Mouse (Mus musculus): ENCODE results near the gene Tnfrsf25. TPM values are rescaled to one million over a fixed set of nuclear protein-coding genes. Genes with fewer than 3 reads are reported as not detected.

Tnfrsf25 gene
- polyA plus RNA-seq, 1 experiment from 2014 or later: 1.4 TPM

DNA sequence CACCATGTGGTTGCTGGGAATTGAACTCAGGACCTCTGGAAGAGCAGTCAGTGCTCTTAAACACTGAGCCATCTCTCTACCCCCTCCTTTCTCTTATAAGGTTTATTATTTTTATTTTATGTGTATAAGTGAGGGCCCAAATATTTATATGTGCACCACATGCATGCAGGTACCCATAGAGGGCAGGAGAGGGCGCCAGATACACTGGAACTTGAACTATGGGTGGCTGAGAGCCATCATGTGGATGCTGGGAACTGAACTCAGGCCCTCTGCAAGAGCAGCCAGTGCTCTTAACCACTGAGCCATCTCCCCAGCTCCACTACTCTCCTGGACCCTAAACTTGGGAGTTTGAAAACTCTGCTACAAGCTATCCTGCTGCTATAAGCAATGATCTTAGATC lies 27.9 kb downstream of the Tnfrsf25 start:
- no peak overlapping the region for H3K9ac ChIP-seq (replicated peaks; ENCODE audit: low read depth)
- H3K9me3 ChIP-seq (ENCODE audit: low read length): no peaks in the 10 kb centered on the region
- peaks cover 5% of the 10 kb centered on the region; the same call in 1 of the 2 replicates for H3K4me1 ChIP-seq (ENCODE audit: insufficient read depth, low read depth, low read length)
- H3K27ac ChIP-seq (ENCODE audit: low read length): no peak overlapping the region
- DNase-seq (ENCODE audit: low spot score) (no peak), ATAC-seq (no peak)
- TF ChIP-seq EP300 (IDR thresholded peaks at IDR 0.05) (no peak), CTCF (IDR thresholded peaks at IDR 0.05) (peak; percentile 23; the same call in 1 of the 2 replicates)
- no peaks in the 10 kb centered on the region for H3K36me3 ChIP-seq (ENCODE audit: insufficient read depth, low read length)
- no peak overlapping the region for H3K4me3 ChIP-seq (ENCODE audit: low read depth, low read length)
- no peaks in the 10 kb centered on the region for H3K27me3 ChIP-seq (replicated peaks; ENCODE audit: insufficient read depth, low read length)
- no peak overlapping the region for H3K4me2 ChIP-seq (replicated peaks; ENCODE audit: low read depth, low read length)
- WGBS: 20% methylated on average over 1 of the region's 1 CpGs

DNA sequence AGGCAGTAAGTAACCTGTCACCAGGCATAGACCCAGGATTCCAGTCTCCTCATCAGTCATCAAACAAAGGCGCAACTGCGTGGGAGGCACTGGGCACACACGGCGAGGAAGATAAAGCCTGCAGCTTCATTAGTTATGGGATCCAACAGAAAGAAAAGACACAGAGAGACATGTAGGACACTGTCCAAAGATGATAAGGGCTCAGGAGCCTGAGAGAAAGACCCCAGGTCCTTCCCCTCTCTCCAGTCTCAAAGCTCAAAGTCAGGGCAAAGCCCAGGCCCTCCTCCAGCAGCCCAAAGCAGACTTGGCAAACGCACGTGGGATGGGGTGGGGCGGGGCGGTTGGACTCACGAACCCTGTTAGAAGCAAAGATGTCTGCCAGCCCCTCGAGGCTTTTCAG lies 29.7 kb downstream of the Tnfrsf25 start:
- H3K36me3 ChIP-seq (ENCODE audit: insufficient read depth, low read length): no peaks in the 10 kb centered on the region
- no peaks in the 10 kb centered on the region for H3K4me1 ChIP-seq (ENCODE audit: insufficient read depth, low read depth, low read length)
- H3K4me3 ChIP-seq (ENCODE audit: low read depth, low read length): no peak overlapping the region
- WGBS: 54% methylated on average over 10 of the region's 10 CpGs
- 0 out of 2 replicates have a peak, but pooled peaks cover under 1% of the 10 kb centered on the region for H3K27me3 ChIP-seq (replicated peaks; ENCODE audit: insufficient read depth, low read length)
- DNase-seq (ENCODE audit: low spot score) (no peak), ATAC-seq (no peak)
- no peak for TF ChIP-seq EP300 (IDR thresholded peaks at IDR 0.05)
- no peak for TF ChIP-seq CTCF (IDR thresholded peaks at IDR 0.05)
- no peak overlapping the region for H3K27ac ChIP-seq (ENCODE audit: low read length)
- no peak overlapping the region for H3K4me2 ChIP-seq (replicated peaks; ENCODE audit: low read depth, low read length)
- H3K9ac ChIP-seq (replicated peaks; ENCODE audit: low read depth): no peak overlapping the region
- no peaks in the 10 kb centered on the region for H3K9me3 ChIP-seq (ENCODE audit: low read length)

- DNase-seq (ENCODE audit: low spot score) (no peak), ATAC-seq (no peak)
- peaks cover 7% of the 10 kb centered on the region; the same call in 1 of the 2 replicates for H3K27me3 ChIP-seq (replicated peaks; ENCODE audit: insufficient read depth, low read length)
- H3K9ac ChIP-seq (replicated peaks; ENCODE audit: low read depth): no peak overlapping the region
- no peaks in the 10 kb centered on the region for H3K9me3 ChIP-seq (ENCODE audit: low read length)
- WGBS: 63% methylated on average over 11 of the region's 11 CpGs
- H3K4me3 ChIP-seq (ENCODE audit: low read depth, low read length): no peak overlapping the region
- no peaks in the 10 kb centered on the region for H3K4me1 ChIP-seq (ENCODE audit: insufficient read depth, low read depth, low read length)
- no peak for TF ChIP-seq CTCF (IDR thresholded peaks at IDR 0.05)
- TF ChIP-seq EP300 (IDR thresholded peaks at IDR 0.05): no peak
- no peak overlapping the region for H3K27ac ChIP-seq (ENCODE audit: low read length)
- H3K36me3 ChIP-seq (ENCODE audit: insufficient read depth, low read length): no peaks in the 10 kb centered on the region
- H3K4me2 ChIP-seq (replicated peaks; ENCODE audit: low read depth, low read length): no peak overlapping the region
These were observed 30.5 kb downstream of the Tnfrsf25 start for GRCm38 (mm10) chr4:152146033-152146827.

GRCm38 (mm10) chr4:152150546-152150945 lies 34.8 kb downstream of the Tnfrsf25 start:
- Histone ChIP-seq H3K9ac (replicated peaks; ENCODE audit: low read depth) (no peak overlapping the region), H3K27me3 (replicated peaks; ENCODE audit: insufficient read depth, low read length) (peaks cover 24% of the 10 kb centered on the region), H3K4me3 (ENCODE audit: low read depth, low read length) (no peak overlapping the region), H3K27ac (ENCODE audit: low read length) (no peak overlapping the region), H3K4me1 (ENCODE audit: insufficient read depth, low read depth, low read length) (peaks cover 3% of the 10 kb centered on the region), H3K4me2 (replicated peaks; ENCODE audit: low read depth, low read length) (no peak overlapping the region), H3K9me3 (ENCODE audit: low read length) (no peaks in the 10 kb centered on the region), H3K36me3 (ENCODE audit: insufficient read depth, low read length) (no peaks in the 10 kb centered on the region)
- DNase-seq (ENCODE audit: low spot score) (no peak), ATAC-seq (no peak)
- no peak for TF ChIP-seq EP300 (IDR thresholded peaks at IDR 0.05)
- TF ChIP-seq CTCF (IDR thresholded peaks at IDR 0.05): no peak
- WGBS: 60% methylated on average over 4 of the region's 4 CpGs

DNA sequence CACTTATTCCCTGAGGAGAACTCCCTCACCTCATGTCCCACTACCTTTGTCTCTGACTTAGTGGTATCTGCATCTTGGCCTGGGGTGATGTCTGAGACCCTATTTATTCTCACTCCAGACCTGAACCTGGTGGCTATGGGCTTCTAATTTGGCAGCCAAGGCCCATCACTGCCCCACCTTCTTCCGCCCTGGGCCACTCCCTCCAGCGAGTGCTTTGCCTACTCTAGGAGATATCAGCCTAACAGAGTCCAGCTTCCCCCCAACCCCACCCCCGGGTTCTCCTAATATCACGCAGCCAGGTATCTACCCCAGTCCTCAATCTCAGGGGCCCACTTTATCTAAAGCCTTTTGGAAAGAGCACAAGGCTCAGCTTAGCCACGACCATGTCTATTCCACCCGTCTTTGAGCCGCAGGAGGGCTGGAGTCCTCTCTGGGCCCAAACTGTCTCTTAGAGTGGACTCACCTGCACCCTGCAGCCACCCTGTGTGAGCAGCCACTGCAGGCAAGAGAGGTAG lies 35.8 kb downstream of the Tnfrsf25 start:
- H3K4me3 ChIP-seq (ENCODE audit: low read depth, low read length): peak overlapping the region; percentile 29
- peak overlapping the region; percentile 63 for H3K4me2 ChIP-seq (replicated peaks; ENCODE audit: low read depth, low read length)
- no peaks in the 10 kb centered on the region for H3K36me3 ChIP-seq (ENCODE audit: insufficient read depth, low read length)
- no peak overlapping the region for H3K27ac ChIP-seq (ENCODE audit: low read length)
- H3K9ac ChIP-seq (replicated peaks; ENCODE audit: low read depth): no peak overlapping the region
- H3K4me1 ChIP-seq (ENCODE audit: insufficient read depth, low read depth, low read length): peaks cover 3% of the 10 kb centered on the region
- 22% methylated on average over 7 of the region's 7 CpGs for WGBS
- peaks cover 24% of the 10 kb centered on the region for H3K27me3 ChIP-seq (replicated peaks; ENCODE audit: insufficient read depth, low read length)
- no peaks in the 10 kb centered on the region for H3K9me3 ChIP-seq (ENCODE audit: low read length)
- ATAC-seq (no peak), DNase-seq (ENCODE audit: low spot score) (no peak)
- TF ChIP-seq CTCF (IDR thresholded peaks at IDR 0.05) (no peak), EP300 (IDR thresholded peaks at IDR 0.05) (no peak)

GRCm38 (mm10) chr4:152151966-152152544 lies 36.3 kb downstream of the Tnfrsf25 start, which contains the start of gene Espn:
Espn (minus strand) TSS chr4:152152371.
- Histone ChIP-seq H3K4me3 (ENCODE audit: low read depth, low read length) (peak within 1 kb of the TSS; percentile 29), H3K9ac (replicated peaks; ENCODE audit: low read depth) (no peak within 1 kb of the TSS), H3K4me2 (replicated peaks; ENCODE audit: low read depth, low read length) (peak within 1 kb of the TSS; percentile 63), H3K27ac (ENCODE audit: low read length) (no peak within 1 kb of the TSS), H3K4me1 (ENCODE audit: insufficient read depth, low read depth, low read length) (peaks cover 3% of the 10 kb centered on the region), H3K9me3 (ENCODE audit: low read length) (no peaks in the 10 kb centered on the region), H3K36me3 (ENCODE audit: insufficient read depth, low read length) (no peaks in the 10 kb centered on the region), H3K27me3 (replicated peaks; ENCODE audit: insufficient read depth, low read length) (peaks cover 24% of the 10 kb centered on the region)
- peak; percentile 90 for ATAC-seq
- TF ChIP-seq EP300 (IDR thresholded peaks at IDR 0.05) (no peak), CTCF (IDR thresholded peaks at IDR 0.05) (no peak)
- 2% methylated on average over 54 of the region's 57 CpGs for WGBS
- peak; percentile 76 for DNase-seq (ENCODE audit: low spot score)
